ENCODE assay signal across 8 mouse cellular contexts in the genomic region with DNA sequence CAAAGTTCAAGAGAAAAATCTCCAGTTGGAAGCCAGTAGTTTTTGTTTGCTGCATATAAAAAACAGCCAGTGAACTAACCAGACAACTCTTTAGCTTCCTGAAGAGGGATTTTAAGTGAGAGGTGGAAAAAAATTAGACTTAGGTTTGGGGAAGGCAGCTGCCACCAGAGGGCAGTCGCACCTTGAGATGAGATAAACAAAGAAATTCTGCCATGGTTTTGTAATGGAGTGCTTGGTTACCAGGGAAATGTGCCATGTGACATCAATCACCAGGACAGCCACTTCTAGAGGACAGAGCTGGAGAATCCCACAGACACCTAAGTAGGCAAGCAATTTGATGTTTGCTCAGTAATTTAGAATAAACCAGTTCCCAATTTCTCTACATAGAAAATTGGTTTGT.
A peak's percentile ranks its signal among the peaks of the same experiment; 100 is the strongest.
DNase-seq lines count a peak whose midpoint lies in the region; ATAC-seq lines count a peak whose summit lies in the region.

No protein-coding gene starts in this region.

- DNase-seq in lung, postnatal 14 days = peak; percentile 1
- DNase-seq in lung, postnatal 25 days (ENCODE audit: low spot score) = no peak
- DNase-seq in c-Kit-positive CD71-negative TER-119-negative erythroid progenitor cells, embryonic 14.5 days (ENCODE audit: low read depth) = peak; percentile 7
- peak; percentile 69 for DNase-seq in forelimb bud, embryonic 11.5 days (ENCODE audit: low read depth, low spot score)
- DNase-seq in kidney, postnatal 4 days = peak; percentile 72 to 73
- DNase-seq in telencephalon, adult 2 months (ENCODE audit: low read depth, low spot score) = peak; percentile 53
- DNase-seq in gastrocnemius, postnatal 36 days = no peak

- intact Hi-C loops in gastrocnemius, postnatal 36 days (cut with DNase I) = no loop called here

- ATAC-seq in megakaryocyte progenitor cell, adult 5-6 weeks (replicated peaks; ENCODE audit: poor library complexity) = peak; percentile 63

Comparison
In these comparisons a context has a peak if more than half of its experiments do, and no peak if none do; other contexts are left out.
1. DNase-seq: peak in lung, postnatal 14 days (single experiment), c-Kit-positive CD71-negative TER-119-negative erythroid progenitor cells, embryonic 14.5 days (single experiment), forelimb bud, embryonic 11.5 days (single experiment), kidney, postnatal 4 days (2 of 2) and telencephalon, adult 2 months (single experiment); none in lung, postnatal 25 days (single experiment) and gastrocnemius, postnatal 36 days (0 of 2).